Mouse (Mus musculus) limb, embryonic 14.5 days (tissue): ENCODE measurements around the gene Ubap1. TPM values are rescaled to one million over a fixed set of nuclear protein-coding genes. Genes with fewer than 3 reads are reported as not detected.

Experiments used
- ATAC-seq: fragments of 200-750 bp; cut with Nextera tagmentation; 2 replicates; pipeline ENCODE4 v1.8.0; 2017; ENCODE audit warnings: low read depth, moderate number of reproducible peaks, moderate TSS enrichment; ENCODE audit not compliant: low FRiP score
- DNase-seq: peaks from one replicate; pipeline ENCODE4 v3.0.0-alpha.2; 2015; ENCODE audit warnings: low spot score
- H3K27ac ChIP-seq: fragments of 300-500 bp; sonication (generic); replicated peaks from 2 replicates; pipeline ENCODE4 v1.5.1; 2014; ENCODE audit warnings: low read depth, mild to moderate bottlenecking, low read length, moderate library complexity, mixed read lengths
- H3K27me3 ChIP-seq: fragments of 300-500 bp; sonication (generic); 2 replicates; pipeline ENCODE4 v1.6.1; 2014; ENCODE audit warnings: low read length, mixed read lengths; ENCODE audit not compliant: control insufficient read depth, insufficient read depth
- H3K36me3 ChIP-seq: fragments of 300-500 bp; sonication (generic); 2 replicates; pipeline ENCODE4 v1.6.1; 2014; ENCODE audit warnings: mild to moderate bottlenecking, low read length, moderate library complexity, mixed read lengths; ENCODE audit not compliant: control insufficient read depth, insufficient read depth
- H3K4me1 ChIP-seq: fragments of 300-500 bp; sonication (generic); 2 replicates; pipeline ENCODE4 v1.6.1; 2014; ENCODE audit warnings: antibody characterized with exemption, low read length, mixed read lengths; ENCODE audit not compliant: control insufficient read depth, insufficient read depth
- H3K4me2 ChIP-seq: fragments of 300-500 bp; sonication (generic); replicated peaks from 2 replicates; pipeline ENCODE4 v1.6.1; 2014; ENCODE audit warnings: low read depth, mild to moderate bottlenecking, low read length, moderate library complexity; ENCODE audit not compliant: severe bottlenecking
- H3K4me3 ChIP-seq: fragments of 300-500 bp; sonication (generic); replicated peaks from 2 replicates; pipeline ENCODE4 v1.5.1; 2014; ENCODE audit warnings: low read length
- H3K9ac ChIP-seq: fragments of 300-500 bp; sonication (generic); 2 replicates; pipeline ENCODE4 v1.6.1; 2014; ENCODE audit warnings: mild to moderate bottlenecking, low read depth, low read length, moderate library complexity; ENCODE audit not compliant: severe bottlenecking
- H3K9me3 ChIP-seq: fragments of 300-500 bp; sonication (generic); 2 replicates; pipeline ENCODE4 v1.6.1; 2016; ENCODE audit warnings: low read length; ENCODE audit not compliant: control insufficient read depth
- POLR2A ChIP-seq: fragments of 200-500 bp; IDR thresholded peaks from 2 replicates; pipeline ENCODE4 v1.8.0; 2012; ENCODE audit warnings: inconsistent platforms, mild to moderate bottlenecking, moderate library complexity, borderline replicate concordance; ENCODE audit not compliant: insufficient read depth, insufficient read length; ENCODE audit errors: extremely low read depth
- WGBS: fragments of 180-500 bp; shearing (Covaris S2); extraction: QIAGEN DNeasy Blood & Tissue Kit; methylation state at CpG from one replicate; pipeline ENCODE4 v1.1.7; 2014; 5-methylcytosine and 5-hydroxymethylcytosine counted together
- polyA plus RNA-seq, 2 experiments: library from polyadenylated mRNA; depleted of rRNA in 1 of 2; stranded (reverse) in 1 of 2; unstranded in 1 of 2; fragments of >200 nt; fragmentation: Nextera tagmentation in 1 of 2; extraction: Ambion mirVana in 1 of 2; gene quantifications; 2 replicates each; pipeline versions ENCODE4 v1.2.1 to v1.2.3; 2012 to 2014

Ubap1 gene
- polyA plus RNA-seq, 2 experiments, result 48.3 to 51.4 TPM

- DNase-seq (no peak), ATAC-seq (no peak)
- H3K4me3 ChIP-seq, result no peak overlapping the region
- H3K27me3 ChIP-seq, result no peaks in the 10 kb centered on the region
- H3K27ac ChIP-seq, result no peak overlapping the region
- no peak for TF ChIP-seq POLR2A
- WGBS, result 87% methylated on average over 5 of the region's 5 CpGs
- no peak overlapping the region for H3K4me2 ChIP-seq
- H3K9ac ChIP-seq, result no peak overlapping the region
- no peaks in the 10 kb centered on the region for H3K9me3 ChIP-seq
- no peaks in the 10 kb centered on the region for H3K4me1 ChIP-seq
- H3K36me3 ChIP-seq, result peaks cover 64% of the 10 kb centered on the region
These were observed 39.8 kb downstream of the Ubap1 start for GRCm38 (mm10) chr4:41388616-41389015.

GRCm38 (mm10) chr4:41389240-41389639 lies 40.4 kb downstream of the Ubap1 start:
- Histone ChIP-seq H3K36me3 (peaks cover 67% of the 10 kb centered on the region), H3K4me2 (no peak overlapping the region), H3K27ac (no peak overlapping the region), H3K27me3 (no peaks in the 10 kb centered on the region), H3K9me3 (no peaks in the 10 kb centered on the region), H3K9ac (no peak overlapping the region), H3K4me3 (no peak overlapping the region), H3K4me1 (no peaks in the 10 kb centered on the region)
- ATAC-seq (no peak), DNase-seq (no peak)
- WGBS, result 82% methylated on average over 5 of the region's 5 CpGs
- TF ChIP-seq POLR2A, result no peak

DNA sequence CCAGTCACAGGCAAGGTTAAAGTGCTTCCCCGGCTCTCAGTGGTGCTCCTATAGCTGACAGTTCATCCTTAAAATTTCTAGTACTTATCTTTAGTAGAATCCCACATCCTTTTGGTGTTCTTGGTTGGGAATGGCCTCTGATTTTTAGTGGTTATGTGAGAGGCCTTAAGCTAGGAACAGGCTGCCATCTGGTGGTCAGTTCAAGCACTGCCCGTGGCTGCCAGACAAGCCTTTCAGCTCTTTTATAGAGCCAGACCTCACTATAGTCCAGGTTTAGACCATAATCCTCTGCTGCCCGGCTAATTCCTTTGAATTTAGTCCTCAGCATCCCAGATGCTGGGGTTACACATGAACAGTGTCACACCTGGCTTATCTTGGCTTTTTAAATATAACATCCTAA lies 41.3 kb downstream of the Ubap1 start:
- ATAC-seq, result peak; percentile 60; the same call in 1 of the 2 replicates
- 29% methylated on average over 3 of the region's 3 CpGs for WGBS
- H3K4me1 ChIP-seq, result no peaks in the 10 kb centered on the region
- no peak overlapping the region for H3K4me3 ChIP-seq
- peak; percentile 91 for DNase-seq
- H3K36me3 ChIP-seq, result peaks cover 72% of the 10 kb centered on the region
- H3K9ac ChIP-seq, result no peak overlapping the region
- no peaks in the 10 kb centered on the region for H3K27me3 ChIP-seq
- TF ChIP-seq POLR2A, result no peak
- no peaks in the 10 kb centered on the region for H3K9me3 ChIP-seq
- no peak overlapping the region for H3K4me2 ChIP-seq
- no peak overlapping the region for H3K27ac ChIP-seq

DNA sequence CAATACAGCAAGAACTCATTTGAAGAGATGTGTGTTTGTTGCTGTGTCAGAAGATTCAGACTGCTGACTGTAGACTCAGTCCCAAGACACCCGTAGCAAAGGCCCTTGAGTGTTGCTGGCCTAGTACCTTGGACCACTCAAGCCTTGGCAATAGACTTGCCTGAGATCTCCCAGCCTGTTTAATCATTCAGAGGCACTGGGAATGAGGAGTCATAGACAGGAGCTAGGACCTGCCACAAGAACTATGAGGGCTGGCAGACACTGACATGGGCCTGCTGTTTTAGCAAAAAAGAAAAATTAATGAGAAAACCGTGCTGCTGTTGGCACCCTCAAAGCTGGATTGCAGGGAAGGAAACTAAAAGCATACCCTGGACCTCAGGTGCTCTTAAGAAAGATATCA lies 42.2 kb downstream of the Ubap1 start:
- H3K27ac ChIP-seq, result no peak overlapping the region
- 91% methylated on average over 2 of the region's 2 CpGs for WGBS
- no peak overlapping the region for H3K9ac ChIP-seq
- H3K4me3 ChIP-seq, result no peak overlapping the region
- ATAC-seq (no peak), DNase-seq (no peak)
- no peaks in the 10 kb centered on the region for H3K27me3 ChIP-seq
- H3K36me3 ChIP-seq, result peaks cover 80% of the 10 kb centered on the region
- no peak overlapping the region for H3K4me2 ChIP-seq
- no peaks in the 10 kb centered on the region for H3K4me1 ChIP-seq
- no peaks in the 10 kb centered on the region for H3K9me3 ChIP-seq
- TF ChIP-seq POLR2A, result no peak

DNA sequence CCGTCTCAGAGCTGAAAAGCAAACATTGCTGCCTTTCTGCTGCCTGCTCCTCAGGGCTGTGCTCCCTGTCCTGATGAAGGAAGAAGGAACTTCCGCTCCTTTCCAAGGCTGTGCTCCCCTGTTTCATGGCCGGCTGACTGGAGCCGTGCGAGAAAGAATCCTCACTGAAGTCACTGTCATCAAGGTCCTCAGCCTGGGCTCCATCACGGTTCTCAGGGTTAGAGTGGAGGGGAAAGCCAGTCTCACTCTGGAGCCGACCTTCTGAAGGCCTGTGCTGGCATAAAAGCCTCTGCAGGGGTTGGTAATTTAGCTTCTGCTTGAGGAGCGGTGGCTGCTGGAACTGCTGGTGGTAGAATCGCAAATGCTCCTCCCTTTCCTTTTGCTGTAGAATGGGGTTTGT lies 45.9 kb downstream of the Ubap1 start:
- Histone ChIP-seq H3K4me2 (no peak overlapping the region), H3K4me1 (no peaks in the 10 kb centered on the region), H3K36me3 (peaks cover 62% of the 10 kb centered on the region), H3K9ac (no peak overlapping the region), H3K4me3 (no peak overlapping the region), H3K27ac (no peak overlapping the region), H3K9me3 (no peaks in the 10 kb centered on the region), H3K27me3 (no peaks in the 10 kb centered on the region)
- WGBS, result 78% methylated on average over 9 of the region's 9 CpGs
- no peak for ATAC-seq
- DNase-seq, result no peak
- TF ChIP-seq POLR2A, result no peak

DNA sequence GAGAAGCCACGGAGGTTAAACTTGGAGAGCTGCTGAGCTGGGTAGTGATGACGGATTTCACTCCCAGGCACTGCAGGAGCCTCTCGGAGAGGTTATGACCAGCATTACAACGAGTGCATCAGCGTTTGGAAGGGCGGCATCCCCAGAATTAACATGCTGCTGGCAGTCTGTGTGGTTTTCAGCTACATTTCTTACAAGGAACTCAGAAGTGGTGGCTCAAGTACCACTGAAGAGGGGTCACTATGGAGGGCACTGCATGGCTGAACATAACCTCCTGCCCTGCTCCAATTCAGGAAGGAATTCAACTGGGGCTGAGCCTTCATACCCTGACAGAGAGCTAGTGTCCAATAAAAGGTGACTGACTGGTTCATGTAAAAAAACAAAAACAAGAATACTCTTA lies 49.6 kb downstream of the Ubap1 start:
- no peak overlapping the region for H3K9ac ChIP-seq
- no peak for TF ChIP-seq POLR2A
- peaks cover 37% of the 10 kb centered on the region for H3K36me3 ChIP-seq
- H3K4me2 ChIP-seq, result no peak overlapping the region
- DNase-seq (no peak), ATAC-seq (no peak)
- WGBS, result 88% methylated on average over 6 of the region's 6 CpGs
- H3K27me3 ChIP-seq, result no peaks in the 10 kb centered on the region
- no peaks in the 10 kb centered on the region for H3K4me1 ChIP-seq
- no peaks in the 10 kb centered on the region for H3K9me3 ChIP-seq
- H3K4me3 ChIP-seq, result no peak overlapping the region
- no peak overlapping the region for H3K27ac ChIP-seq
